Mouse (Mus musculus) C2C12 (cell line): Measurements from ENCODE around the gene Zbtb41.

Source experiments
- CTCF ChIP-seq: IDR thresholded peaks from one replicate; pipeline ENCODE4 v1.5.1; 2011; ENCODE audit not compliant: control insufficient read depth, insufficient read depth, insufficient read length
- MAX ChIP-seq: IDR thresholded peaks from one replicate; pipeline ENCODE4 v1.6.1; 2011; ENCODE audit warnings: mild to moderate bottlenecking, control low read depth
- MYOD1 ChIP-seq: IDR thresholded peaks from one replicate; pipeline ENCODE4 v1.6.1; 2011; ENCODE audit warnings: low read depth; ENCODE audit not compliant: control insufficient read depth, insufficient read length
- USF1 ChIP-seq: IDR thresholded peaks from one replicate; pipeline ENCODE4 v1.6.1; 2011; ENCODE audit warnings: low read depth, mild to moderate bottlenecking, control low read depth, moderate library complexity

GRCm38 (mm10) chr1:139422941-139423340, 853 bp downstream of the Zbtb41 start:
- TF ChIP-seq MYOD1 (no peak), CTCF (no peak), USF1 (no peak), MAX (no peak)
